Mouse (Mus musculus): ENCODE measurements around the gene Adora1.

GRCm38 (mm10) chr1:134246590-134246989, 11.4 kb upstream of the Adora1 start:
- TF ChIP-seq CTCF (IDR thresholded peaks at IDR 0.05; ENCODE audit: control insufficient read depth, insufficient read depth, insufficient replicate concordance, low read depth, low read length): no peak
- TF ChIP-seq POLR2A (IDR thresholded peaks at IDR 0.05; ENCODE audit: control insufficient read depth, low read depth, low read length): no peak
